ENCODE assay signal across 24 mouse cellular contexts in genomic region chr1:56933821-56934220, GRCm38 (mm10).
"Had no signal": no experiment of that assay in that cellular context is flagged by ENCODE, and none has a peak within 500 bp of the region (broad histone marks: within the 10 kb centered on the region; RNA-seq: fewer than 3 reads in every experiment).

No protein-coding gene starts in this region.

- H3K36me3 ChIP-seq: limb, embryonic 10.5 days; limb, embryonic 13.5 days; liver, embryonic 12.5 days; liver, embryonic 15.5 days; lung, embryonic 15.5 days; midbrain, embryonic 12.5 days; midbrain, embryonic 15.5 days; neural tube, embryonic 12.5 days had no signal

- DNase-seq: kidney, adult 18-20 months; kidney, adult 9 months; kidney, postnatal 14 days; kidney, postnatal 4 days; layer of hippocampus, adult 9-11 months; liver; lung, adult 18-20 months; lung, postnatal 14 days; lung, postnatal 4 days; right cerebral cortex, adult 18-20 months; right cerebral cortex, postnatal 14 days; right cerebral cortex, postnatal 4 days; thymus, adult 2 months; thymus, postnatal 14 days; thymus, postnatal 4 days had no signal

- H3K9me3 ChIP-seq: limb, embryonic 10.5 days; limb, embryonic 13.5 days; liver, embryonic 12.5 days; liver, embryonic 15.5 days; lung, embryonic 15.5 days; midbrain, embryonic 12.5 days; midbrain, embryonic 15.5 days; neural tube, embryonic 12.5 days had no signal

- H3K27ac ChIP-seq: limb, embryonic 10.5 days; limb, embryonic 13.5 days; liver, embryonic 12.5 days; liver, embryonic 15.5 days; lung, embryonic 15.5 days; midbrain, embryonic 12.5 days; midbrain, embryonic 15.5 days; neural tube, embryonic 12.5 days; stomach, postnatal 0 days had no signal

- H3K4me3 ChIP-seq: limb, embryonic 10.5 days; limb, embryonic 13.5 days; liver, embryonic 12.5 days; liver, embryonic 15.5 days; lung, embryonic 15.5 days; midbrain, embryonic 12.5 days; midbrain, embryonic 15.5 days; neural tube, embryonic 12.5 days had no signal

- H3K27me3 ChIP-seq: liver, embryonic 12.5 days; liver, embryonic 15.5 days; lung, embryonic 15.5 days; midbrain, embryonic 12.5 days; midbrain, embryonic 15.5 days; neural tube, embryonic 12.5 days had no signal

- H3K4me1 ChIP-seq: liver, embryonic 12.5 days; liver, embryonic 15.5 days; lung, embryonic 15.5 days; midbrain, embryonic 12.5 days; midbrain, embryonic 15.5 days; neural tube, embryonic 12.5 days had no signal
